Mouse (Mus musculus) intestine, postnatal 0 days (tissue): ENCODE data around the gene Nfe2l2. TPM values are rescaled to one million over a fixed set of nuclear protein-coding genes. Genes with fewer than 3 reads are reported as not detected.

Source experiments
- ATAC-seq: fragments of 200-750 bp; cut with Nextera tagmentation; 2 replicates; pipeline ENCODE4 v1.8.0; 2017; ENCODE audit warnings: mild to moderate bottlenecking, moderate TSS enrichment, moderate library complexity
- H3K27ac ChIP-seq: fragments of 300-500 bp; sonication (generic); 2 replicates; pipeline ENCODE4 v1.5.1; 2014; ENCODE audit warnings: mild to moderate bottlenecking, low read depth, low read length, moderate library complexity
- H3K27me3 ChIP-seq: fragments of 300-500 bp; sonication (generic); replicated peaks from 2 replicates; pipeline ENCODE4 v1.6.1; 2014; ENCODE audit warnings: low read length, mixed read lengths; ENCODE audit not compliant: control insufficient read depth, insufficient read depth
- H3K36me3 ChIP-seq: fragments of 300-500 bp; sonication (generic); 2 replicates; pipeline ENCODE4 v1.6.1; 2014; ENCODE audit warnings: mild to moderate bottlenecking, moderate library complexity; ENCODE audit not compliant: control insufficient read depth, insufficient read depth
- H3K4me1 ChIP-seq: fragments of 300-500 bp; sonication (generic); replicated peaks from 2 replicates; pipeline ENCODE4 v1.6.1; 2014; ENCODE audit warnings: antibody characterized with exemption, low read length, mixed read lengths; ENCODE audit not compliant: control insufficient read depth, insufficient read depth
- H3K4me2 ChIP-seq: fragments of 300-500 bp; sonication (generic); replicated peaks from 2 replicates; pipeline ENCODE4 v1.6.1; 2014; ENCODE audit warnings: low read depth, mild to moderate bottlenecking, moderate library complexity
- H3K4me3 ChIP-seq: fragments of 300-500 bp; sonication (generic); 2 replicates; pipeline ENCODE4 v1.5.1; 2014; ENCODE audit warnings: low read depth, low read length
- H3K9ac ChIP-seq: fragments of 300-500 bp; sonication (generic); 2 replicates; pipeline ENCODE4 v1.6.1; 2014; ENCODE audit warnings: mild to moderate bottlenecking, low read depth, low read length
- H3K9me3 ChIP-seq: fragments of 300-500 bp; sonication (generic); 2 replicates; pipeline ENCODE4 v1.6.1; 2016; ENCODE audit warnings: mixed run types; ENCODE audit not compliant: control insufficient read depth
- CTCF ChIP-seq: sonication (generic); IDR thresholded peaks from 2 replicates; pipeline ENCODE4 v1.5.1; 2016; ENCODE audit warnings: low read depth, mild to moderate bottlenecking, control low read depth, antibody characterized with exemption, moderate library complexity
- WGBS: fragments of 180-500 bp; shearing (Covaris S2); extraction: QIAGEN DNeasy Blood & Tissue Kit; methylation state at CpG from one replicate; pipeline ENCODE4 v1.1.7; 2014; 5-methylcytosine and 5-hydroxymethylcytosine counted together
- polyA plus RNA-seq: library from polyadenylated mRNA; unstranded; fragments of >200 nt; fragmentation: Nextera tagmentation; extraction: Ambion mirVana; gene quantifications from 2 replicates; pipeline ENCODE4 v1.2.1, GENCODE M21; 2015

Nfe2l2 gene
- polyA plus RNA-seq, 1 experiment from 2014 or later, result 93.6 TPM

- H3K9ac ChIP-seq, result no peak overlapping the region
- no peaks in the 10 kb centered on the region for H3K4me1 ChIP-seq
- H3K27ac ChIP-seq, result no peak overlapping the region
- no peaks in the 10 kb centered on the region for H3K36me3 ChIP-seq
- no peaks in the 10 kb centered on the region for H3K9me3 ChIP-seq
- no peak overlapping the region for H3K4me3 ChIP-seq
- 84% methylated on average over 10 of the region's 10 CpGs for WGBS
- no peak for TF ChIP-seq CTCF
- no peaks in the 10 kb centered on the region for H3K27me3 ChIP-seq
- H3K4me2 ChIP-seq, result no peak overlapping the region
- no peak for ATAC-seq
Observed at GRCm38 (mm10) chr2:75730052-75730451, 25.6 kb upstream of the Nfe2l2 start.

GRCm38 (mm10) chr2:75724863-75725445 is 20.5 kb upstream of the Nfe2l2 start:
- Histone ChIP-seq H3K4me3 (no peak overlapping the region), H3K9me3 (no peaks in the 10 kb centered on the region), H3K4me2 (no peak overlapping the region), H3K36me3 (no peaks in the 10 kb centered on the region), H3K27me3 (no peaks in the 10 kb centered on the region), H3K4me1 (no peaks in the 10 kb centered on the region), H3K9ac (no peak overlapping the region), H3K27ac (no peak overlapping the region)
- TF ChIP-seq CTCF, result no peak
- no peak for ATAC-seq
- WGBS, result 69% methylated on average over 5 of the region's 5 CpGs

- Histone ChIP-seq H3K4me3 (no peak overlapping the region), H3K27ac (peak overlapping the region; percentile 64; the same call in 1 of the 2 replicates), H3K27me3 (no peaks in the 10 kb centered on the region), H3K4me2 (no peak overlapping the region), H3K36me3 (no peaks in the 10 kb centered on the region), H3K9ac (no peak overlapping the region), H3K4me1 (0 out of 2 replicates have a peak, but pooled peaks cover 5% of the 10 kb centered on the region), H3K9me3 (no peaks in the 10 kb centered on the region)
- 39% methylated on average over 8 of the region's 8 CpGs for WGBS
- ATAC-seq, result peak; percentile 67
- TF ChIP-seq CTCF, result no peak
Observed at GRCm38 (mm10) chr2:75723481-75723880, 19.0 kb upstream of the Nfe2l2 start.

GRCm38 (mm10) chr2:75722893-75723292 is 18.5 kb upstream of the Nfe2l2 start:
- Histone ChIP-seq H3K9ac (no peak overlapping the region), H3K27ac (peak overlapping the region; percentile 64), H3K4me1 (0 out of 2 replicates have a peak, but pooled peaks cover 5% of the 10 kb centered on the region), H3K4me2 (no peak overlapping the region), H3K36me3 (no peaks in the 10 kb centered on the region), H3K27me3 (no peaks in the 10 kb centered on the region), H3K4me3 (no peak overlapping the region), H3K9me3 (no peaks in the 10 kb centered on the region)
- peak; percentile 15; the same call in 1 of the 2 replicates for ATAC-seq
- WGBS, result 36% methylated on average over 5 of the region's 5 CpGs
- no peak for TF ChIP-seq CTCF

GRCm38 (mm10) chr2:75720236-75721027 is 16.0 kb upstream of the Nfe2l2 start:
- Histone ChIP-seq H3K27me3 (no peaks in the 10 kb centered on the region), H3K4me3 (no peak overlapping the region), H3K9me3 (no peaks in the 10 kb centered on the region), H3K36me3 (no peaks in the 10 kb centered on the region), H3K4me1 (peaks cover 10% of the 10 kb centered on the region; the same call in 1 of the 2 replicates), H3K9ac (no peak overlapping the region), H3K27ac (no peak overlapping the region), H3K4me2 (no peak overlapping the region)
- TF ChIP-seq CTCF, result no peak
- no peak for ATAC-seq
- 68% methylated on average over 11 of the region's 11 CpGs for WGBS

- H3K27me3 ChIP-seq, result no peaks in the 10 kb centered on the region
- no peaks in the 10 kb centered on the region for H3K9me3 ChIP-seq
- no peak for TF ChIP-seq CTCF
- ATAC-seq, result no peak
- H3K4me1 ChIP-seq, result peaks cover 10% of the 10 kb centered on the region; the same call in 1 of the 2 replicates
- H3K4me2 ChIP-seq, result no peak overlapping the region
- H3K36me3 ChIP-seq, result no peaks in the 10 kb centered on the region
- 65% methylated on average over 3 of the region's 3 CpGs for WGBS
- no peak overlapping the region for H3K9ac ChIP-seq
- no peak overlapping the region for H3K4me3 ChIP-seq
- no peak overlapping the region for H3K27ac ChIP-seq
Observed at GRCm38 (mm10) chr2:75719331-75719869, 15.0 kb upstream of the Nfe2l2 start.
